Mouse (Mus musculus) heart, embryonic 12.5 days (tissue): ENCODE results near the gene Pramef17. TPM values are rescaled to one million over a fixed set of nuclear protein-coding genes. Genes with fewer than 3 reads are reported as not detected.
"Not testable (repeated sequence)": the region's sequence is repeated elsewhere in the genome, so short reads cannot be mapped to it uniquely, and the experiment has no call there.

Source experiments
- ATAC-seq: fragments of 200-750 bp; cut with Nextera tagmentation; 2 replicates; pipeline ENCODE4 v1.8.0; 2017; ENCODE audit warnings: moderate TSS enrichment, moderate library complexity; ENCODE audit not compliant: insufficient number of reproducible peaks, low FRiP score
- H3K27ac ChIP-seq: fragments of 300-500 bp; sonication (generic); 2 replicates; pipeline ENCODE4 v1.5.1; 2016; ENCODE audit warnings: mild to moderate bottlenecking, moderate library complexity; ENCODE audit not compliant: poor library complexity, severe bottlenecking
- H3K27me3 ChIP-seq: fragments of 300-500 bp; sonication (generic); replicated peaks from 2 replicates; pipeline ENCODE4 v1.6.1; 2016; ENCODE audit warnings: mild to moderate bottlenecking, moderate library complexity
- H3K36me3 ChIP-seq: fragments of 300-500 bp; sonication (generic); 2 replicates; pipeline ENCODE4 v1.6.1; 2016; ENCODE audit warnings: mild to moderate bottlenecking, moderate library complexity
- H3K4me1 ChIP-seq: fragments of 300-500 bp; sonication (generic); replicated peaks from 2 replicates; pipeline ENCODE4 v1.6.1; 2016; ENCODE audit warnings: mild to moderate bottlenecking
- H3K4me2 ChIP-seq: fragments of 300-500 bp; sonication (generic); 2 replicates; pipeline ENCODE4 v1.6.1; 2016; ENCODE audit warnings: mild to moderate bottlenecking, moderate library complexity
- H3K4me3 ChIP-seq: fragments of 300-500 bp; sonication (generic); 2 replicates; pipeline ENCODE4 v1.5.1; 2016; ENCODE audit warnings: mild to moderate bottlenecking
- H3K9ac ChIP-seq: fragments of 300-500 bp; sonication (generic); 2 replicates; pipeline ENCODE4 v1.6.1; 2016; ENCODE audit warnings: mild to moderate bottlenecking, moderate library complexity
- H3K9me3 ChIP-seq: fragments of 300-500 bp; sonication (generic); replicated peaks from 2 replicates; pipeline ENCODE4 v1.6.1; 2016; ENCODE audit warnings: mild to moderate bottlenecking, moderate library complexity
- WGBS: fragments of 180-500 bp; shearing (Covaris S2); methylation state at CpG from one replicate; pipeline ENCODE4 v1.1.7; 2016; 5-methylcytosine and 5-hydroxymethylcytosine counted together
- polyA plus RNA-seq: library from polyadenylated mRNA; unstranded; fragments of >200 nt; fragmentation: Nextera tagmentation; extraction: Ambion mirVana; gene quantifications from 2 replicates; pipeline ENCODE4 v1.2.1, GENCODE M21; 2016

Gene Pramef17
- polyA plus RNA-seq = not detected in 2 replicates

DNA sequence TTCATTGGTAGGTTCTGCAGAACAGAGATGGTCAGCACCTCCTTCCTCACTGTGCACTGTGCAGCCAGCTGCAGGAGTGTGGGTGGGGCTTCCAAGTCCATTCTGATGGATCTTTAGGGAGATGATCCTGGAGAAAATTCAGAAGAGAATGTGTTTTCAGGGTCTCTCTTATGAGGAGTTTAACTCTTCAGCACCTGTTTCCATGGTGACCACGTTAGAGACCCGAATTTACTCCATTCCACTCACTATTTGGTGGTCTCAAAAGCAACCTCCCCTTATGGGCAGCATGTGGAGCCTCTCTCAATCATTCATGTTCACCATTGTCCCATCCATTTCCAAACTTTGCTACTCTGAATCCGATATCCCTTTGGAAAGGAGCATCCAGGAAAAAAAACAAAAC, at the start of gene Pramef17:
Pramef17 (minus strand) TSS at position 101 of the 400 bp plus-strand sequence.
- WGBS = 42% methylated on average over 3 of the region's 3 CpGs

DNA sequence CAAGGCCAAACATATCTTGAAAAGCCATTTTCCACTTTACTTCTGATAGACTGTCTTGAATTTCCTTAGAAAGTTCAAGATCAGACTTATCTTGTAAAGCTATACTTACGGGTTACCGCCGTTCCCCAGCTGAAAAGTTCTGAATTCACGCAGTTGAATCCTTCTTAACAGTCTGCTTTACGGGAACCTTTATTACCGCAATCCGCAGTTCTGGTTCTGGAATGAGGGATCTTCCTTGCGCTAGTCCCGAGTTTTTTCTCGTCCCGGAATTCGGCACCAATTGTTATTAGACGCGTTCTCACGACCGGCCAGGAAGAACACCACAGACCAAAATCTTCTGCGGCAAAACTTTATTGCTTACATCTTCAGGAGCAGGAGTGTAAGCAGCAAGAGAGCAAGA, 6.0 kb downstream of the Pramef17 start:
- WGBS = 88% methylated on average over 16 of the region's 17 CpGs
- not testable (repeated sequence) for H3K4me1 ChIP-seq, H3K27ac ChIP-seq, H3K9ac ChIP-seq, H3K4me3 ChIP-seq, ATAC-seq, H3K27me3 ChIP-seq, H3K36me3 ChIP-seq, H3K4me2 ChIP-seq, H3K9me3 ChIP-seq

More for the DNA sequence above, at the start of gene Pramef17:
- H3K9me3 ChIP-seq = peaks cover 11% of the 10 kb centered on the region; the same call in 1 of the 2 replicates
- not testable (repeated sequence) for H3K9ac ChIP-seq, H3K27me3 ChIP-seq, H3K4me2 ChIP-seq, H3K27ac ChIP-seq, H3K4me3 ChIP-seq, H3K4me1 ChIP-seq, H3K36me3 ChIP-seq, ATAC-seq

DNA sequence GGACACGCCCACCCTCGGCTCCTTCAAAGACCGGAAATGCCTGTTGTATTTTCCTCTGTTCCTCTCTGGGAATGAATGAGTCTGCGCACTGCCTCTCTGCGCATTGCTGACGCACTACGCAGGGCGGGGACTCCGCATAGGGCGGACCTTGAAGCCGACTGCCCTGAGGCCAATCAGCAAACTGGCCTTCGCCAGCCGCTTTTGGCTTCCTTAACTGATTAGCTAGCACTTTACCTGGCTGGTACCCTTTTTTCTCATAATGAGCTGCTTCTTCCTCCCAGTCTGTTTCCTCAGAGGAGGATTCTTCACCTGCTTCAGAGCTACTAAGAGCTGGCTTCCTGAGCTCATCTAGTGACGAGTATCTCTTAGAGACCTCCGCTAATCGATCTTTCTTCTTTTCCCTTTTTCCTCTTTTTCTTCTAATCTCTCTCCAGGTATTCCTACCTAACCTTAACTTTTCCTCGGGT, 6.7 kb downstream of the Pramef17 start:
- H3K27me3 ChIP-seq, ATAC-seq, H3K27ac ChIP-seq, H3K9me3 ChIP-seq, H3K36me3 ChIP-seq, H3K4me3 ChIP-seq, H3K9ac ChIP-seq, H3K4me2 ChIP-seq, H3K4me1 ChIP-seq: not testable (repeated sequence)
- 73% methylated on average over 13 of the region's 17 CpGs for whole genome bisulfite sequencing

DNA sequence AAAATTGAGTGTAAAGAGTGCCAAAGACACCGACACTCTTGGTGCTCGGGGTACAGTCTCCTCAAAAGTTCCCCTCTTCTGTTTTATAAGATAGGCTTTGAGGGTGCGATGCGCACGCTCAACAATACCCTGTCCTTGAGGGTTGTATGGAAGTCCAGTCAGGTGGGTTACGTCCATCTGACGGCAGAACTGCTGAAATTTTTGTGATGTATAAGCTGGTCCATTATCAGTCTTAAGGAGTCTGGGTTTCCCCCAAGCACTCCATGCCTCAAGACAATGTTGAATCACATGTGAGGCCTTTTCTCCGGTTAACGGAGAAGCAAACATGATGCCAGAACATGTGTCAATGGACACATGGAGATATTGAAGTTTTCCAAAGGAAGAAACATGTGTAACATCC, 8.4 kb downstream of the Pramef17 start:
- not testable (repeated sequence) for H3K27ac ChIP-seq, H3K4me1 ChIP-seq, H3K9me3 ChIP-seq, H3K4me3 ChIP-seq, H3K9ac ChIP-seq, H3K27me3 ChIP-seq, H3K4me2 ChIP-seq, ATAC-seq, H3K36me3 ChIP-seq
- 95% methylated on average over 6 of the region's 9 CpGs for WGBS

DNA sequence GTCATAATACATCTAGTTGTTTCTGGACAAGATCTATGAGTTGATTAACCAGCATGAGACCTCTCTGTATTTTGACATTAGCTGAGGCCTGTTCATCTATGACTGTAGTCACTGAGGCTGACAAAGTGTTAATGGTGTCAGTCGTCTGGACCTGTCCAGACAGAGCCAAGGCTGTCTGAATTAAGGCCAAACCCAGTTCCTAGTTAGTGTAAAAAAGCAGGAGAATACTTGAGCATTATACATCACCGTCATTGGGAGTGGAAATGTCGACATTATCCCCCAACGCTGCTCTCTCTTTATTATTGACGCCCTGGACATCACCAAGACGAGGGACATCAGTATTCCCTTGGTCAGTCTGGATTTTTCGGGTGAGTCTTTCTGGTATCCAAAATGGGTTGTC, 9.0 kb downstream of the Pramef17 start:
- H3K27me3 ChIP-seq, H3K27ac ChIP-seq, H3K9me3 ChIP-seq, H3K4me1 ChIP-seq, H3K36me3 ChIP-seq, H3K9ac ChIP-seq, H3K4me2 ChIP-seq, ATAC-seq, H3K4me3 ChIP-seq: not testable (repeated sequence)
- whole genome bisulfite sequencing = no CpG with 5 or more reads among the region's 7 CpGs

DNA sequence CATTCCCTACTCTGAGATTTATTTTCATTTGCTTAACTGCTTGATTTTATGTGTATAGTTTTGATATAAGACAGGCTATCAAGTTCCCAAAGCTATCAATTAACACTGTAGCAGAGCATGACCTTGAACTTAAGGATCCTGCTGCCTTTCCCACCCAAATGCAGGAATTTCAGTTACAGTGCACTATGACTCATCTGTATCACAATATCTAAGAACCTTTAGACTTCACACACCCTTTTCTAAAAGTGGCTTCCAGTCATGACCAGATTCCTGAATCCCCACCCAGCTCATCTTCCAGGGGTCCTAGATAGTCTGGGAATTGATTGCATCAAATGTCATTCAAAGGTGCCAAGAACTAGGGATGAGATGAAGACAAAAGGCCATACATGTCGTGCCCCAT, 10.7 kb downstream of the Pramef17 start:
- no CpG with 5 or more reads among the region's 1 CpGs for WGBS
- H3K4me3 ChIP-seq, H3K9me3 ChIP-seq, ATAC-seq, H3K4me2 ChIP-seq, H3K27ac ChIP-seq, H3K27me3 ChIP-seq, H3K36me3 ChIP-seq, H3K9ac ChIP-seq, H3K4me1 ChIP-seq: not testable (repeated sequence)

DNA sequence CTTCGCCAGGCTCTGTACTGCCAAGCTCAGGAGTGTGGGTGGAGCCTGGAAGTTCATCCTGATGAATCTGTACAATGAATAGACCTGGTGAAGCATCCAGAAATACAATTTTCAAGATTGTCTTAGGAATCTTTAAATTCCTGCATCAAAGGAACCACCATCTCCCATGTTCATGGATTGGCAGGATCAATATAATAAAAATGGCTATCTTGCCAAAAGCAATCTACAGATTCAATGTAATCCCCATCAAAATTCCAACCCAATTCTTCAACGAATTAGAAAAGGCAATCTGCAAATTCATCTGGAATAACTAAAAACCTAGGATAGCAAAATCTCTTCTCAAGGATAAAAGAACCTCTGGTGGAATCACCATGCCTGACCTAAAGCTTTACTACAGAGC, 27.3 kb downstream of the Pramef17 start, which contains the start of gene Gm13101:
Gm13101 (minus strand) TSS at position 101 of the 400 bp plus-strand sequence.
- not testable (repeated sequence) for H3K4me3 ChIP-seq, H3K4me1 ChIP-seq, H3K9ac ChIP-seq, H3K27me3 ChIP-seq, H3K4me2 ChIP-seq, H3K9me3 ChIP-seq, H3K36me3 ChIP-seq, H3K27ac ChIP-seq, ATAC-seq
- 47% methylated on average over 2 of the region's 2 CpGs for WGBS

DNA sequence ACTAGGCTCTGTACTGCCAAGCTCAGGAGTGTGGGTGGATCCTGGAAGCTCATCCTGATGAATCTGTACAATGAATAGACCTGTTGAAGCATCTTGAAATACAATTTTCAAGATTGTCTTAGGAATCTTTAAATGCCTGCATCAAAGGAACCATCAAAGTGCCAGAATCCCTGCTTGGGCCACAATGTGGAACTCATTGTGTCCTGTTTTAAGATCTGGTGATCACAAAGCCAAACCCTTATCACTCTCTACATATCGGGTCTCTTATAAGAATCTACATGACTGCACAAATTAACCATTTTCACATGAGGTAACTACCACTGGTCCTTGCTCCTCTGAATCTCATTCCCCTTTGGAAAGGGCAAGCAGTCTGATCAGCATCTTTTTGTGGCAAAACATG, 43.3 kb downstream of the Pramef17 start, which contains the start of gene Pramef25:
Pramef25 (minus strand) TSS at position 101 of the 400 bp plus-strand sequence.
- H3K27ac ChIP-seq, H3K4me1 ChIP-seq, H3K4me3 ChIP-seq, ATAC-seq, H3K36me3 ChIP-seq, H3K27me3 ChIP-seq, H3K4me2 ChIP-seq, H3K9ac ChIP-seq: not testable (repeated sequence)
- H3K9me3 ChIP-seq = peaks cover 15% of the 10 kb centered on the region
- 65% methylated on average over 1 of the region's 1 CpGs for WGBS

Other genes with a start within 250 kb of the Pramef17 start
- not detected in 2 replicates for gene Gm13023, start 205.0 kb downstream of the Pramef17 start, polyA plus RNA-seq
- not detected in 2 replicates for gene Gm13084, start 178.3 kb downstream of the Pramef17 start, polyA plus RNA-seq
- gene Gm13103, start 147.9 kb downstream of the Pramef17 start, polyA plus RNA-seq = not detected in 2 replicates
- not detected in 2 replicates for gene Pramef6, start 94.0 kb downstream of the Pramef17 start, polyA plus RNA-seq
- gene Pramef25, start 43.4 kb downstream of the Pramef17 start, polyA plus RNA-seq = not detected in 2 replicates
- not detected in 2 replicates for gene Gm13101, start 27.4 kb downstream of the Pramef17 start, polyA plus RNA-seq
- gene Pramel4, start 64.8 kb upstream of the Pramef17 start, polyA plus RNA-seq = not detected in 2 replicates
- gene Gm13102, start 112.1 kb upstream of the Pramef17 start, polyA plus RNA-seq = not detected in 2 replicates
- gene Oog3, start 168.3 kb upstream of the Pramef17 start, polyA plus RNA-seq = not detected in 2 replicates
- gene Oog2, start 196.3 kb upstream of the Pramef17 start, polyA plus RNA-seq = not detected in 2 replicates
- gene C87977, start 218.9 kb upstream of the Pramef17 start, polyA plus RNA-seq = not detected in 2 replicates